Mouse (Mus musculus) heart, postnatal 0 days (tissue): Measurements from ENCODE around the gene Dhtkd1. TPM values are rescaled to one million over a fixed set of nuclear protein-coding genes. Genes with fewer than 3 reads are reported as not detected.

Experiments used
- ATAC-seq: fragments of 200-750 bp; cut with Nextera tagmentation; 2 replicates; pipeline ENCODE4 v1.8.0; 2017; ENCODE audit warnings: low read depth, moderate number of reproducible peaks, moderate library complexity; ENCODE audit not compliant: insufficient read depth
- DNase-seq: peaks from one replicate; pipeline ENCODE4 v3.0.0-alpha.2; 2016; ENCODE audit warnings: low spot score
- H3K27ac ChIP-seq: fragments of 300-500 bp; sonication (generic); 2 replicates; pipeline ENCODE4 v1.5.1; 2014; ENCODE audit warnings: low read depth, mild to moderate bottlenecking
- H3K27me3 ChIP-seq: fragments of 300-500 bp; sonication (generic); 2 replicates; pipeline ENCODE4 v1.6.1; 2014; ENCODE audit warnings: low read length, mixed read lengths; ENCODE audit not compliant: control insufficient read depth, insufficient read depth
- H3K36me3 ChIP-seq: fragments of 300-500 bp; sonication (generic); replicated peaks from 2 replicates; pipeline ENCODE4 v1.6.1; 2014; ENCODE audit warnings: low read length, mixed read lengths; ENCODE audit not compliant: control insufficient read depth, insufficient read depth
- H3K4me1 ChIP-seq: fragments of 300-500 bp; sonication (generic); 2 replicates; pipeline ENCODE4 v1.6.1; 2014; ENCODE audit warnings: antibody characterized with exemption; ENCODE audit not compliant: control insufficient read depth, insufficient read depth
- H3K4me2 ChIP-seq: fragments of 300-500 bp; sonication (generic); 2 replicates; pipeline ENCODE4 v1.6.1; 2014; ENCODE audit warnings: low read depth, mild to moderate bottlenecking, low read length, moderate library complexity
- H3K4me3 ChIP-seq: fragments of 300-500 bp; sonication (generic); 2 replicates; pipeline ENCODE4 v1.5.1; 2014; ENCODE audit warnings: low read depth, low read length
- H3K9ac ChIP-seq: fragments of 300-500 bp; sonication (generic); replicated peaks from 2 replicates; pipeline ENCODE4 v1.6.1; 2014; ENCODE audit warnings: low read depth, low read length, mixed read lengths
- H3K9me3 ChIP-seq: fragments of 300-500 bp; sonication (generic); replicated peaks from 2 replicates; pipeline ENCODE4 v1.6.1; 2016; ENCODE audit warnings: low read length; ENCODE audit not compliant: control insufficient read depth
- CTCF ChIP-seq: IDR thresholded peaks from 2 replicates; pipeline ENCODE4 v1.5.1; 2016; ENCODE audit warnings: antibody characterized with exemption, control low read depth, low read depth
- EP300 ChIP-seq: IDR thresholded peaks from 2 replicates; pipeline ENCODE4 v1.6.1; 2016; ENCODE audit warnings: antibody characterized with exemption, low read depth
- WGBS: fragments of 180-500 bp; shearing (Covaris S2); extraction: QIAGEN DNeasy Blood & Tissue Kit; methylation state at CpG from one replicate; pipeline ENCODE4 v1.1.7; 2014; 5-methylcytosine and 5-hydroxymethylcytosine counted together
- polyA plus RNA-seq: library from polyadenylated mRNA; unstranded; fragments of >200 nt; fragmentation: Nextera tagmentation; extraction: Ambion mirVana; gene quantifications from 2 replicates; pipeline ENCODE4 v1.2.1, GENCODE M21; 2015
- total RNA-seq: library from RNA; depleted of rRNA; stranded (reverse); fragments of >200 nt; gene quantifications from 2 replicates; pipeline ENCODE4 v1.2.3, GENCODE M21; 2014; ENCODE audit warnings: low replicate concordance

Dhtkd1 gene
- total and polyA plus RNA-seq, 2 experiments from 2014 or later = 1.2 to 2.4 TPM

- no peak for DNase-seq
- 86% methylated on average over 18 of the region's 18 CpGs for WGBS
These were observed 12.1 kb downstream of the Dhtkd1 start for GRCm38 (mm10) chr2:5930291-5931054.

GRCm38 (mm10) chr2:5929793-5930192 is 12.8 kb downstream of the Dhtkd1 start:
- Histone ChIP-seq H3K27ac (no peak overlapping the region), H3K9me3 (no peaks in the 10 kb centered on the region), H3K36me3 (no peaks in the 10 kb centered on the region), H3K9ac (no peak overlapping the region), H3K4me3 (no peak overlapping the region), H3K4me2 (no peak overlapping the region), H3K4me1 (no peaks in the 10 kb centered on the region), H3K27me3 (no peaks in the 10 kb centered on the region)
- 88% methylated on average over 5 of the region's 5 CpGs for WGBS
- DNase-seq (no peak), ATAC-seq (no peak)
- no peak for TF ChIP-seq CTCF
- TF ChIP-seq EP300 = no peak

More at GRCm38 (mm10) chr2:5930291-5931054, 12.1 kb downstream of the Dhtkd1 start:
- Histone ChIP-seq H3K9me3 (no peaks in the 10 kb centered on the region), H3K9ac (no peak overlapping the region), H3K4me2 (no peak overlapping the region), H3K36me3 (no peaks in the 10 kb centered on the region), H3K4me3 (no peak overlapping the region), H3K4me1 (no peaks in the 10 kb centered on the region), H3K27me3 (no peaks in the 10 kb centered on the region), H3K27ac (no peak overlapping the region)
- no peak for TF ChIP-seq EP300
- no peak for TF ChIP-seq CTCF
- no peak for ATAC-seq

GRCm38 (mm10) chr2:5927481-5927880 is 15.1 kb downstream of the Dhtkd1 start:
- Histone ChIP-seq H3K4me2 (no peak overlapping the region), H3K9ac (no peak overlapping the region), H3K36me3 (no peaks in the 10 kb centered on the region), H3K4me1 (no peaks in the 10 kb centered on the region), H3K9me3 (no peaks in the 10 kb centered on the region), H3K27ac (no peak overlapping the region), H3K4me3 (no peak overlapping the region), H3K27me3 (no peaks in the 10 kb centered on the region)
- ATAC-seq = no peak
- no peak for DNase-seq
- no peak for TF ChIP-seq EP300
- TF ChIP-seq CTCF = no peak
- 86% methylated on average over 5 of the region's 5 CpGs for whole genome bisulfite sequencing

- no peak overlapping the region for H3K27ac ChIP-seq
- no peaks in the 10 kb centered on the region for H3K9me3 ChIP-seq
- H3K36me3 ChIP-seq = 0 out of 2 replicates have a peak, but pooled peaks cover 3% of the 10 kb centered on the region
- H3K27me3 ChIP-seq = no peaks in the 10 kb centered on the region
- no peak overlapping the region for H3K4me2 ChIP-seq
- ATAC-seq (no peak), DNase-seq (no peak)
- no peak overlapping the region for H3K4me3 ChIP-seq
- no peaks in the 10 kb centered on the region for H3K4me1 ChIP-seq
- TF ChIP-seq EP300 (no peak), CTCF (no peak)
- no peak overlapping the region for H3K9ac ChIP-seq
- WGBS = 72% methylated on average over 9 of the region's 9 CpGs
These were observed 18.8 kb downstream of the Dhtkd1 start for GRCm38 (mm10) chr2:5923786-5924185.

GRCm38 (mm10) chr2:5922823-5923222 is 19.8 kb downstream of the Dhtkd1 start:
- TF ChIP-seq EP300 (no peak), CTCF (no peak)
- H3K27me3 ChIP-seq = no peaks in the 10 kb centered on the region

More at GRCm38 (mm10) chr2:5922823-5923222, 19.8 kb downstream of the Dhtkd1 start:
- H3K4me3 ChIP-seq = no peak overlapping the region
- no peak for ATAC-seq
- H3K4me2 ChIP-seq = no peak overlapping the region
- no peak for DNase-seq
- no peaks in the 10 kb centered on the region for H3K9me3 ChIP-seq
- H3K27ac ChIP-seq = no peak overlapping the region
- WGBS = 89% methylated on average over 6 of the region's 6 CpGs
- H3K36me3 ChIP-seq = 0 out of 2 replicates have a peak, but pooled peaks cover 3% of the 10 kb centered on the region
- H3K4me1 ChIP-seq = no peaks in the 10 kb centered on the region
- no peak overlapping the region for H3K9ac ChIP-seq
